Mouse (Mus musculus): ENCODE measurements around the gene Tamm41. TPM values are rescaled to one million over a fixed set of nuclear protein-coding genes. Genes with fewer than 3 reads are reported as not detected.

The Tamm41 gene
- 65.5 and 66.6 TPM in 2 replicates for polyA plus RNA-seq (2014; fragmentation: Nextera tagmentation; extraction: Ambion mirVana)

- Histone ChIP-seq H3K27ac (ENCODE audit: low read depth, low read length) (no peak within 1 kb of the TSS), H3K4me3 (ENCODE audit: low read depth, low read length) (peak within 1 kb of the TSS; percentile 79), H3K4me2 (replicated peaks; ENCODE audit: low read depth, low read length) (peak within 1 kb of the TSS; percentile 74), H3K9me3 (ENCODE audit: control insufficient read depth, low read length) (no peaks in the 10 kb centered on the region), H3K27me3 (ENCODE audit: control insufficient read depth, insufficient read depth, low read length) (no peaks in the 10 kb centered on the region), H3K4me1 (replicated peaks; ENCODE audit: control insufficient read depth, insufficient read depth, low read length) (peaks cover 2% of the 10 kb centered on the region; the same call in 1 of the 2 replicates), H3K9ac (ENCODE audit: low read depth, low read length) (peak within 1 kb of the TSS; percentile 81), H3K36me3 (ENCODE audit: control insufficient read depth, insufficient read depth, low read length) (0 out of 2 replicates have a peak, but pooled peaks cover 4% of the 10 kb centered on the region)
- DNase-seq (ENCODE audit: low spot score) (peak; percentile 94), ATAC-seq (ENCODE audit: low FRiP score) (peak; percentile 93)
- WGBS, result under 1% methylated on average over 56 of the region's 57 CpGs
These were observed at the start of gene Tamm41 for GRCm38 (mm10) chr6:115037103-115038094. Gene Tamm41, minus strand, starts transcription at chr6:115037876.

- DNase-seq (ENCODE audit: low spot score) (no peak), ATAC-seq (ENCODE audit: low FRiP score) (no peak)
- Histone ChIP-seq H3K27ac (ENCODE audit: low read depth, low read length) (no peak overlapping the region), H3K9me3 (ENCODE audit: control insufficient read depth, low read length) (no peaks in the 10 kb centered on the region), H3K9ac (ENCODE audit: low read depth, low read length) (no peak overlapping the region), H3K36me3 (ENCODE audit: control insufficient read depth, insufficient read depth, low read length) (no peaks in the 10 kb centered on the region), H3K4me1 (replicated peaks; ENCODE audit: control insufficient read depth, insufficient read depth, low read length) (no peaks in the 10 kb centered on the region), H3K4me3 (ENCODE audit: low read depth, low read length) (no peak overlapping the region), H3K27me3 (ENCODE audit: control insufficient read depth, insufficient read depth, low read length) (no peaks in the 10 kb centered on the region), H3K4me2 (replicated peaks; ENCODE audit: low read depth, low read length) (no peak overlapping the region)
- WGBS, result 52% methylated on average over 9 of the region's 9 CpGs
These were observed 47.7 kb upstream of the Tamm41 start for GRCm38 (mm10) chr6:115085274-115085841.

GRCm38 (mm10) chr6:115076781-115077575 is 39.3 kb upstream of the Tamm41 start:
- no peak overlapping the region for H3K4me3 ChIP-seq (ENCODE audit: low read depth, low read length)
- no peak overlapping the region for H3K4me2 ChIP-seq (replicated peaks; ENCODE audit: low read depth, low read length)
- no peaks in the 10 kb centered on the region for H3K27me3 ChIP-seq (ENCODE audit: control insufficient read depth, insufficient read depth, low read length)
- no peak overlapping the region for H3K9ac ChIP-seq (ENCODE audit: low read depth, low read length)
- 38% methylated on average over 9 of the region's 9 CpGs for WGBS
- no peaks in the 10 kb centered on the region for H3K4me1 ChIP-seq (replicated peaks; ENCODE audit: control insufficient read depth, insufficient read depth, low read length)
- no peak overlapping the region for H3K27ac ChIP-seq (ENCODE audit: low read depth, low read length)
- DNase-seq (ENCODE audit: low spot score), result no peak
- no peaks in the 10 kb centered on the region for H3K9me3 ChIP-seq (ENCODE audit: control insufficient read depth, low read length)
- H3K36me3 ChIP-seq (ENCODE audit: control insufficient read depth, insufficient read depth, low read length), result no peaks in the 10 kb centered on the region
- no peak for ATAC-seq (ENCODE audit: low FRiP score)

GRCm38 (mm10) chr6:115072024-115072423 is 34.3 kb upstream of the Tamm41 start:
- no peak for ATAC-seq (ENCODE audit: low FRiP score)
- no peaks in the 10 kb centered on the region for H3K36me3 ChIP-seq (ENCODE audit: control insufficient read depth, insufficient read depth, low read length)
- H3K27me3 ChIP-seq (ENCODE audit: control insufficient read depth, insufficient read depth, low read length), result no peaks in the 10 kb centered on the region
- H3K9me3 ChIP-seq (ENCODE audit: control insufficient read depth, low read length), result no peaks in the 10 kb centered on the region
- H3K4me3 ChIP-seq (ENCODE audit: low read depth, low read length), result no peak overlapping the region
- no peak for DNase-seq (ENCODE audit: low spot score)
- no peaks in the 10 kb centered on the region for H3K4me1 ChIP-seq (replicated peaks; ENCODE audit: control insufficient read depth, insufficient read depth, low read length)
- H3K27ac ChIP-seq (ENCODE audit: low read depth, low read length), result no peak overlapping the region
- no peak overlapping the region for H3K9ac ChIP-seq (ENCODE audit: low read depth, low read length)
- H3K4me2 ChIP-seq (replicated peaks; ENCODE audit: low read depth, low read length), result no peak overlapping the region
- WGBS, result 79% methylated on average over 2 of the region's 2 CpGs

- no peak overlapping the region for H3K4me3 ChIP-seq (ENCODE audit: low read depth, low read length)
- WGBS, result 48% methylated on average over 13 of the region's 13 CpGs
- DNase-seq (ENCODE audit: low spot score), result peak; percentile 68
- ATAC-seq (ENCODE audit: low FRiP score), result no peak
- no peak overlapping the region for H3K27ac ChIP-seq (ENCODE audit: low read depth, low read length)
- no peak overlapping the region for H3K9ac ChIP-seq (ENCODE audit: low read depth, low read length)
- no peak overlapping the region for H3K4me2 ChIP-seq (replicated peaks; ENCODE audit: low read depth, low read length)
- H3K36me3 ChIP-seq (ENCODE audit: control insufficient read depth, insufficient read depth, low read length), result no peaks in the 10 kb centered on the region
- no peaks in the 10 kb centered on the region for H3K4me1 ChIP-seq (replicated peaks; ENCODE audit: control insufficient read depth, insufficient read depth, low read length)
- H3K9me3 ChIP-seq (ENCODE audit: control insufficient read depth, low read length), result no peaks in the 10 kb centered on the region
- no peaks in the 10 kb centered on the region for H3K27me3 ChIP-seq (ENCODE audit: control insufficient read depth, insufficient read depth, low read length)
These were observed 27.9 kb upstream of the Tamm41 start for GRCm38 (mm10) chr6:115065411-115066241.

GRCm38 (mm10) chr6:115062605-115063350 is 25.1 kb upstream of the Tamm41 start:
- Histone ChIP-seq H3K27ac (ENCODE audit: low read depth, low read length) (no peak overlapping the region), H3K4me2 (replicated peaks; ENCODE audit: low read depth, low read length) (no peak overlapping the region), H3K27me3 (ENCODE audit: control insufficient read depth, insufficient read depth, low read length) (no peaks in the 10 kb centered on the region), H3K9me3 (ENCODE audit: control insufficient read depth, low read length) (no peaks in the 10 kb centered on the region), H3K4me3 (ENCODE audit: low read depth, low read length) (no peak overlapping the region), H3K36me3 (ENCODE audit: control insufficient read depth, insufficient read depth, low read length) (no peaks in the 10 kb centered on the region), H3K9ac (ENCODE audit: low read depth, low read length) (no peak overlapping the region), H3K4me1 (replicated peaks; ENCODE audit: control insufficient read depth, insufficient read depth, low read length) (no peaks in the 10 kb centered on the region)
- ATAC-seq (ENCODE audit: low FRiP score), result no peak
- no peak for DNase-seq (ENCODE audit: low spot score)
- WGBS, result 78% methylated on average over 5 of the region's 5 CpGs

GRCm38 (mm10) chr6:115059227-115059626 is 21.6 kb upstream of the Tamm41 start:
- H3K27me3 ChIP-seq (ENCODE audit: control insufficient read depth, insufficient read depth, low read length), result no peaks in the 10 kb centered on the region
- H3K36me3 ChIP-seq (ENCODE audit: control insufficient read depth, insufficient read depth, low read length), result no peaks in the 10 kb centered on the region
- H3K4me2 ChIP-seq (replicated peaks; ENCODE audit: low read depth, low read length), result no peak overlapping the region
- H3K4me3 ChIP-seq (ENCODE audit: low read depth, low read length), result no peak overlapping the region
- no peak for DNase-seq (ENCODE audit: low spot score)
- no peaks in the 10 kb centered on the region for H3K4me1 ChIP-seq (replicated peaks; ENCODE audit: control insufficient read depth, insufficient read depth, low read length)
- ATAC-seq (ENCODE audit: low FRiP score), result no peak
- H3K9ac ChIP-seq (ENCODE audit: low read depth, low read length), result no peak overlapping the region
- no peak overlapping the region for H3K27ac ChIP-seq (ENCODE audit: low read depth, low read length)
- WGBS, result 65% methylated on average over 5 of the region's 5 CpGs
- H3K9me3 ChIP-seq (ENCODE audit: control insufficient read depth, low read length), result no peaks in the 10 kb centered on the region

Measured in hindbrain, embryonic 11.5 days (tissue).